In the genomic region with DNA sequence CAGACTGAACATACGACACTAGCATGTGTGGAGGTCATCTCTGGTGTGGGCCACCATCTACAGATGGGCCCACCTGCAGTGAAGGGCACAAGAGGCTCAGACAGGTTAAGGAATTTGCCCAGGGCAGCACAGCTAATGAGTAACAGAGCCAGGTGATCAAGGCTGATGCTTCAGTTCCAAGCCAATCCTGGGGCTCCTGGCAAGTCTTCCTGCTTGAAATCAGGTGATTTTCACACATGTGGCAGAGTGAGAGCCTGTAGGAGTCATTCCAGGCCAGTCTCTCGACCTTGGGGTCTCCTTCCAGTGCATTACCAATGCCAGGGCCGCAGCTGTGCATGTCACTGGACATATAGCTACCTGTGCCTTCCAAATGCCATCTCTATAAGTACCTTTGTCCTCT, we compare ENCODE assay signal across 19 mouse cellular contexts.
A peak's percentile ranks its signal among the peaks of the same experiment; 100 is the strongest.
DNase-seq lines count a peak whose midpoint lies in the region; TF ChIP-seq lines count a peak whose summit lies in the region.
"Had no signal": no experiment of that assay in that cellular context is flagged by ENCODE, and none has a peak within 500 bp of the region (broad histone marks: within the 10 kb centered on the region; RNA-seq: fewer than 3 reads in every experiment).

No protein-coding gene starts in this region.

- no peaks in the 10 kb centered on the region for H3K79me2 ChIP-seq in liver, adult 2 months (ENCODE audit: control insufficient read depth, insufficient read depth, low read length)

- no peak for TF ChIP-seq CTCF in cerebellum, adult 2 months (IDR thresholded peaks at IDR 0.05; ENCODE audit: borderline replicate concordance, insufficient read depth, low read depth, low read length)
- TF ChIP-seq CTCF in liver, adult 2 months (IDR thresholded peaks at IDR 0.05; ENCODE audit: low read depth, low read length), result no peak

- H3K27me3 ChIP-seq in cerebellum, adult 2 months (ENCODE audit: control insufficient read depth, insufficient read depth, low read length), result no peaks in the 10 kb centered on the region
- H3K27me3 ChIP-seq in liver, adult 2 months (ENCODE audit: control insufficient read depth, insufficient read depth, low read length), result no peaks in the 10 kb centered on the region
- H3K27me3 ChIP-seq in limb, embryonic 10.5 days (ENCODE audit: low read depth, poor library complexity, severe bottlenecking), result no peaks in the 10 kb centered on the region
- H3K27me3 ChIP-seq: intestine, embryonic 15.5 days; Patski had no signal

- H3K4me3 ChIP-seq in cerebellum, adult 2 months (replicated peaks; ENCODE audit: insufficient read depth, low read depth, low read length), result no peak overlapping the region
- H3K4me3 ChIP-seq in liver, adult 2 months (ENCODE audit: insufficient read depth, low read depth, low read length), result no peak overlapping the region
- no peak overlapping the region for H3K4me3 ChIP-seq in limb, embryonic 10.5 days
- H3K4me3 ChIP-seq: embryonic facial prominence, embryonic 10.5 days; intestine, embryonic 15.5 days; megakaryocyte, embryonic 14.5 days had no signal

- 0 out of 2 replicates have a peak, but pooled peaks cover 4% of the 10 kb centered on the region for H3K4me1 ChIP-seq in cerebellum, adult 2 months (ENCODE audit: control insufficient read depth, insufficient read depth, low read length)
- H3K4me1 ChIP-seq in liver, adult 2 months (ENCODE audit: control insufficient read depth, insufficient read depth, low read length), result no peaks in the 10 kb centered on the region
- H3K4me1 ChIP-seq in limb, embryonic 10.5 days, result peaks cover 49% of the 10 kb centered on the region
- H3K4me1 ChIP-seq: megakaryocyte, embryonic 14.5 days had no signal

- no peaks in the 10 kb centered on the region for H3K9me3 ChIP-seq in limb, embryonic 10.5 days (replicated peaks)
- H3K9me3 ChIP-seq: embryonic facial prominence, embryonic 10.5 days; intestine, embryonic 15.5 days; megakaryocyte, embryonic 14.5 days had no signal

- peak overlapping the region; percentile 76; the same call in 1 of the 2 replicates for H3K27ac ChIP-seq in cerebellum, adult 2 months (ENCODE audit: insufficient read depth, low read length)
- H3K27ac ChIP-seq in liver, adult 2 months (replicated peaks; ENCODE audit: insufficient read depth, low read depth, low read length), result no peak overlapping the region
- H3K27ac ChIP-seq in limb, embryonic 10.5 days, result 0 out of 2 replicates have a peak overlapping the region, but pooled peaks have one; percentile 14
- H3K27ac ChIP-seq: intestine, embryonic 15.5 days had no signal

- H3K36me3 ChIP-seq in liver, adult 2 months (ENCODE audit: control insufficient read depth, insufficient read depth, low read length), result no peaks in the 10 kb centered on the region
- H3K36me3 ChIP-seq in limb, embryonic 10.5 days, result no peaks in the 10 kb centered on the region
- H3K36me3 ChIP-seq: embryonic facial prominence, embryonic 10.5 days; intestine, embryonic 15.5 days had no signal

- no peak overlapping the region for H3K9ac ChIP-seq in liver, adult 2 months (ENCODE audit: low read depth, low read length)
- H3K9ac ChIP-seq: intestine, embryonic 15.5 days had no signal

- 78% methylated on average over 3 of the region's 3 CpGs for WGBS in cerebellum, adult 2 months
- 83% methylated on average over 3 of the region's 3 CpGs for WGBS in liver, adult 2 months
- WGBS in limb, embryonic 10.5 days, result 73% methylated on average over 3 of the region's 3 CpGs

- no peak for TF ChIP-seq POLR2A in cerebellum, adult 2 months (IDR thresholded peaks at IDR 0.05; ENCODE audit: borderline replicate concordance, insufficient read depth, low read length)
- TF ChIP-seq POLR2A in liver, adult 2 months (IDR thresholded peaks at IDR 0.05; ENCODE audit: extremely low read depth, insufficient read depth, low read length), result no peak

- no peak for DNase-seq in cerebellum, adult 2 months
- DNase-seq in cerebellum, adult 18-20 months, result no peak
- DNase-seq in kidney, adult 11 months, result peak; percentile 66
- no peak for DNase-seq in kidney, postnatal 14 days
- DNase-seq in liver, adult 2 months (ENCODE audit: extremely low read depth, low read depth, low spot score), result peak; percentile 67
- DNase-seq in liver, result no peak
- no peak for DNase-seq in limb, embryonic 10.5 days (ENCODE audit: low spot score)
- DNase-seq in T-cell, adult 2 months (ENCODE audit: low spot score), result no peak
- DNase-seq: adrenal gland, postnatal 36 days; cerebellum, adult 8-10 months; heart, postnatal 36 days; lung, adult 18-20 months; lung, postnatal 14 days; right cerebral cortex, postnatal 25 days; thymus, postnatal 36 days had no signal

Comparison
In these comparisons a context has a peak if more than half of its experiments do, and no peak if none do; other contexts are left out.
1. DNase-seq: peak in kidney, adult 11 months (single experiment) and liver, adult 2 months (single experiment); none in cerebellum, adult 2 months (0 of 2), cerebellum, adult 18-20 months (0 of 2), kidney, postnatal 14 days (single experiment), liver (single experiment), limb, embryonic 10.5 days (single experiment) and T-cell, adult 2 months (single experiment).